Mouse (Mus musculus): Measurements from ENCODE around the gene Ctnnbl1. TPM values are rescaled to one million over a fixed set of nuclear protein-coding genes. Genes with fewer than 3 reads are reported as not detected.
A peak's percentile ranks its signal among the peaks of the same experiment; 100 is the strongest.

Ctnnbl1 gene
- polyA plus RNA-seq, 1 experiment from 2014 or later, result 78.2 TPM

- no peak for ATAC-seq
- H3K4me3 ChIP-seq (replicated peaks; ENCODE audit: low read length), result no peak overlapping the region
- H3K4me1 ChIP-seq (replicated peaks; ENCODE audit: control insufficient read depth, insufficient read depth, low read length), result peaks cover 9% of the 10 kb centered on the region
- H3K9ac ChIP-seq (replicated peaks; ENCODE audit: low read depth, low read length), result no peak overlapping the region
- 83% methylated on average over 6 of the region's 6 CpGs for WGBS
- H3K9me3 ChIP-seq (ENCODE audit: control insufficient read depth, low read length), result no peaks in the 10 kb centered on the region
- H3K27me3 ChIP-seq (replicated peaks; ENCODE audit: control insufficient read depth, insufficient read depth, low read length), result no peaks in the 10 kb centered on the region
- no peak overlapping the region for H3K27ac ChIP-seq (ENCODE audit: low read length)
- no peak overlapping the region for H3K4me2 ChIP-seq (ENCODE audit: low read length)
- 0 out of 2 replicates have a peak, but pooled peaks cover 2% of the 10 kb centered on the region for H3K36me3 ChIP-seq (ENCODE audit: control insufficient read depth, insufficient read depth)
These were observed 22.5 kb downstream of the Ctnnbl1 start for GRCm38 (mm10) chr2:157759717-157760116.

- no peak for ATAC-seq
- Histone ChIP-seq H3K4me3 (replicated peaks; ENCODE audit: low read length) (no peak overlapping the region), H3K27ac (ENCODE audit: low read length) (no peak overlapping the region), H3K4me1 (replicated peaks; ENCODE audit: control insufficient read depth, insufficient read depth, low read length) (peaks cover 17% of the 10 kb centered on the region), H3K36me3 (ENCODE audit: control insufficient read depth, insufficient read depth) (0 out of 2 replicates have a peak, but pooled peaks cover 2% of the 10 kb centered on the region), H3K9ac (replicated peaks; ENCODE audit: low read depth, low read length) (no peak overlapping the region), H3K9me3 (ENCODE audit: control insufficient read depth, low read length) (no peaks in the 10 kb centered on the region), H3K27me3 (replicated peaks; ENCODE audit: control insufficient read depth, insufficient read depth, low read length) (no peaks in the 10 kb centered on the region), H3K4me2 (ENCODE audit: low read length) (no peak overlapping the region)
- WGBS, result 77% methylated on average over 4 of the region's 4 CpGs
These were observed 25.7 kb downstream of the Ctnnbl1 start for GRCm38 (mm10) chr2:157762903-157763302.

- Histone ChIP-seq H3K27me3 (replicated peaks; ENCODE audit: control insufficient read depth, insufficient read depth, low read length) (no peaks in the 10 kb centered on the region), H3K27ac (ENCODE audit: low read length) (0 out of 2 replicates have a peak overlapping the region, but pooled peaks have one; percentile 18), H3K36me3 (ENCODE audit: control insufficient read depth, insufficient read depth) (0 out of 2 replicates have a peak, but pooled peaks cover 2% of the 10 kb centered on the region), H3K4me1 (replicated peaks; ENCODE audit: control insufficient read depth, insufficient read depth, low read length) (peaks cover 25% of the 10 kb centered on the region), H3K9ac (replicated peaks; ENCODE audit: low read depth, low read length) (no peak overlapping the region), H3K9me3 (ENCODE audit: control insufficient read depth, low read length) (no peaks in the 10 kb centered on the region), H3K4me3 (replicated peaks; ENCODE audit: low read length) (no peak overlapping the region), H3K4me2 (ENCODE audit: low read length) (no peak overlapping the region)
- WGBS, result 51% methylated on average over 7 of the region's 7 CpGs
- no peak for ATAC-seq
These were observed 29.4 kb downstream of the Ctnnbl1 start for GRCm38 (mm10) chr2:157766591-157766990.

GRCm38 (mm10) chr2:157768682-157769429 is 31.7 kb downstream of the Ctnnbl1 start:
- no peaks in the 10 kb centered on the region for H3K36me3 ChIP-seq (ENCODE audit: control insufficient read depth, insufficient read depth)
- H3K27ac ChIP-seq (ENCODE audit: low read length), result no peak overlapping the region
- no peak overlapping the region for H3K4me3 ChIP-seq (replicated peaks; ENCODE audit: low read length)
- H3K4me2 ChIP-seq (ENCODE audit: low read length), result no peak overlapping the region
- no peak overlapping the region for H3K9ac ChIP-seq (replicated peaks; ENCODE audit: low read depth, low read length)
- H3K27me3 ChIP-seq (replicated peaks; ENCODE audit: control insufficient read depth, insufficient read depth, low read length), result no peaks in the 10 kb centered on the region
- no peaks in the 10 kb centered on the region for H3K9me3 ChIP-seq (ENCODE audit: control insufficient read depth, low read length)
- ATAC-seq, result no peak
- 33% methylated on average over 10 of the region's 10 CpGs for WGBS
- peaks cover 26% of the 10 kb centered on the region for H3K4me1 ChIP-seq (replicated peaks; ENCODE audit: control insufficient read depth, insufficient read depth, low read length)

GRCm38 (mm10) chr2:157770761-157771160 is 33.6 kb downstream of the Ctnnbl1 start:
- WGBS, result 54% methylated on average over 3 of the region's 3 CpGs
- peaks cover 24% of the 10 kb centered on the region for H3K4me1 ChIP-seq (replicated peaks; ENCODE audit: control insufficient read depth, insufficient read depth, low read length)

GRCm38 (mm10) chr2:157773661-157774060 is 36.5 kb downstream of the Ctnnbl1 start:
- H3K4me3 ChIP-seq (replicated peaks; ENCODE audit: low read length), result no peak overlapping the region
- no peaks in the 10 kb centered on the region for H3K27me3 ChIP-seq (replicated peaks; ENCODE audit: control insufficient read depth, insufficient read depth, low read length)
- H3K27ac ChIP-seq (ENCODE audit: low read length), result no peak overlapping the region
- 100% methylated on average over 1 of the region's 1 CpGs for WGBS
- H3K36me3 ChIP-seq (ENCODE audit: control insufficient read depth, insufficient read depth), result no peaks in the 10 kb centered on the region
- H3K4me1 ChIP-seq (replicated peaks; ENCODE audit: control insufficient read depth, insufficient read depth, low read length), result peaks cover 11% of the 10 kb centered on the region; the same call in 1 of the 2 replicates
- ATAC-seq, result no peak
- H3K9ac ChIP-seq (replicated peaks; ENCODE audit: low read depth, low read length), result no peak overlapping the region
- no peak overlapping the region for H3K4me2 ChIP-seq (ENCODE audit: low read length)
- no peaks in the 10 kb centered on the region for H3K9me3 ChIP-seq (ENCODE audit: control insufficient read depth, low read length)

More at GRCm38 (mm10) chr2:157770761-157771160, 33.6 kb downstream of the Ctnnbl1 start:
- no peaks in the 10 kb centered on the region for H3K27me3 ChIP-seq (replicated peaks; ENCODE audit: control insufficient read depth, insufficient read depth, low read length)
- no peak overlapping the region for H3K27ac ChIP-seq (ENCODE audit: low read length)
- H3K4me3 ChIP-seq (replicated peaks; ENCODE audit: low read length), result no peak overlapping the region
- H3K9ac ChIP-seq (replicated peaks; ENCODE audit: low read depth, low read length), result no peak overlapping the region
- no peaks in the 10 kb centered on the region for H3K9me3 ChIP-seq (ENCODE audit: control insufficient read depth, low read length)
- no peak overlapping the region for H3K4me2 ChIP-seq (ENCODE audit: low read length)
- no peak for ATAC-seq
- H3K36me3 ChIP-seq (ENCODE audit: control insufficient read depth, insufficient read depth), result no peaks in the 10 kb centered on the region

GRCm38 (mm10) chr2:157775957-157776356 is 38.8 kb downstream of the Ctnnbl1 start:
- no peak overlapping the region for H3K4me2 ChIP-seq (ENCODE audit: low read length)
- H3K36me3 ChIP-seq (ENCODE audit: control insufficient read depth, insufficient read depth), result no peaks in the 10 kb centered on the region
- H3K9ac ChIP-seq (replicated peaks; ENCODE audit: low read depth, low read length), result no peak overlapping the region
- H3K9me3 ChIP-seq (ENCODE audit: control insufficient read depth, low read length), result no peaks in the 10 kb centered on the region
- WGBS, result 85% methylated on average over 2 of the region's 2 CpGs
- H3K4me3 ChIP-seq (replicated peaks; ENCODE audit: low read length), result no peak overlapping the region
- H3K4me1 ChIP-seq (replicated peaks; ENCODE audit: control insufficient read depth, insufficient read depth, low read length), result peaks cover 8% of the 10 kb centered on the region; the same call in 1 of the 2 replicates
- H3K27ac ChIP-seq (ENCODE audit: low read length), result no peak overlapping the region
- ATAC-seq, result no peak
- no peaks in the 10 kb centered on the region for H3K27me3 ChIP-seq (replicated peaks; ENCODE audit: control insufficient read depth, insufficient read depth, low read length)

- H3K9me3 ChIP-seq (ENCODE audit: control insufficient read depth, low read length), result no peaks in the 10 kb centered on the region
- H3K27me3 ChIP-seq (replicated peaks; ENCODE audit: control insufficient read depth, insufficient read depth, low read length), result no peaks in the 10 kb centered on the region
- H3K4me2 ChIP-seq (ENCODE audit: low read length), result no peak overlapping the region
- WGBS, result 21% methylated on average over 3 of the region's 3 CpGs
- H3K4me3 ChIP-seq (replicated peaks; ENCODE audit: low read length), result no peak overlapping the region
- no peak overlapping the region for H3K27ac ChIP-seq (ENCODE audit: low read length)
- H3K4me1 ChIP-seq (replicated peaks; ENCODE audit: control insufficient read depth, insufficient read depth, low read length), result 0 out of 2 replicates have a peak, but pooled peaks cover 4% of the 10 kb centered on the region
- 0 out of 2 replicates have a peak, but pooled peaks have one; percentile 45 for ATAC-seq
- no peak overlapping the region for H3K9ac ChIP-seq (replicated peaks; ENCODE audit: low read depth, low read length)
- no peaks in the 10 kb centered on the region; the same call in 1 of the 2 replicates for H3K36me3 ChIP-seq (ENCODE audit: control insufficient read depth, insufficient read depth)
These were observed 43.8 kb downstream of the Ctnnbl1 start for GRCm38 (mm10) chr2:157780956-157781355.

GRCm38 (mm10) chr2:157783152-157783551 is 46.0 kb downstream of the Ctnnbl1 start:
- Histone ChIP-seq H3K4me3 (replicated peaks; ENCODE audit: low read length) (no peak overlapping the region), H3K9me3 (ENCODE audit: control insufficient read depth, low read length) (no peaks in the 10 kb centered on the region), H3K4me1 (replicated peaks; ENCODE audit: control insufficient read depth, insufficient read depth, low read length) (0 out of 2 replicates have a peak, but pooled peaks cover 2% of the 10 kb centered on the region), H3K9ac (replicated peaks; ENCODE audit: low read depth, low read length) (no peak overlapping the region), H3K27me3 (replicated peaks; ENCODE audit: control insufficient read depth, insufficient read depth, low read length) (no peaks in the 10 kb centered on the region), H3K27ac (ENCODE audit: low read length) (no peak overlapping the region), H3K36me3 (ENCODE audit: control insufficient read depth, insufficient read depth) (no peaks in the 10 kb centered on the region; the same call in 1 of the 2 replicates), H3K4me2 (ENCODE audit: low read length) (no peak overlapping the region)
- WGBS, result 68% methylated on average over 16 of the region's 16 CpGs
- no peak for ATAC-seq
